Mouse (Mus musculus) G1E-ER4 (cell line): ENCODE results near the gene Btbd9. TPM values are rescaled to one million over a fixed set of nuclear protein-coding genes. Genes with fewer than 3 reads are reported as not detected.
A peak's percentile ranks its signal among the peaks of the same experiment; 100 is the strongest.
"Not testable (repeated sequence)": the region's sequence is repeated elsewhere in the genome, so short reads cannot be mapped to it uniquely, and the experiment has no call there.

Experiments
- GATA1 ChIP-seq: IDR thresholded peaks from one replicate; pipeline ENCODE4 v1.8.0; 2012; ENCODE audit warnings: low read length, inconsistent platforms
- polyA plus RNA-seq: library from polyadenylated mRNA; stranded (reverse); fragments of >175 nt; gene quantifications from 2 replicates; pipeline ENCODE4 v1.2.3, GENCODE M21; 2012

Btbd9 gene
- 60.1 and 84.3 TPM in 2 replicates for polyA plus RNA-seq

DNA sequence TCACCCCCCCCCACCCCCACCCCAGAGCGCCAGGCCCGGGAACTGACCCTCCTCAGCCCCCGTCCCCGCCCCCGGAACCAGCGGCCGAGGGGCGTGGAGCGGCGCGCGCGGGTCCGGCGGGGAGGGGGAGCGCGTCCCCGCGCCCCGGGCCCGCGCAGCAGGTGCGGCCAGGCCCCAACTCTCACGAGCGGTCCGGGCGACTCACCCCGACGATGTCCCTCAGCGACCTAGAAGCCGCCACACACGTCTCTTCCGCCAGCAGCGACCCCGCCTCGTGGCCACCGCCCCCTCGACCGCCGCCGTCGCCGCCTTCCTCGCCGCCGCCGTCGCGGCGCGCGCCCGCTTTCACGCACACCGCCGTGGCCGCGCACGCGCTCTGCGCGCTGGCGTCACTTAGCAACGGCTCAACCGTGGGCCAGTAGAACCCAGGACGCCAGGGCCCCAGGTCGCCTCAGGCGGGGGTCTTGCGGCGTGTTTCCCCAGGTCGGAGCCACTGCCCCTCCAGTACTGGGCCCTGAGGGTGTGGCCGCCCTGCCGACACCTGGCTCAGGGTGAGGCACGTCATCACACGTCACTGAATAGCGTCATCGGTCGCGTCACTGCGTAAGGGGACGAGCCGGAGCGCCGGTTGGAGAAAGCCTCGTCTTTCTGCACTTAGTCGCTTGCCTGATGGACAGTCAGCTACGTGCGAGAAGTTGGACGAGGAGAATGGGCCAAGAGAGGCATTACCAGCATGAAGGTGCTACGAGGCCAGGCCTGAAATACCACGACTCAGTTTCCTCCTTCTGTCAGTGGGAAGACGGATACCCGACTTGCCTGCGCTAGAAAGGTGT lies at the start of gene Btbd9:
TSS of gene Btbd9 (minus strand) at position 548 of the 833 bp plus-strand sequence.
- TF ChIP-seq GATA1, result no peak

GRCm38 (mm10) chr17:30624132-30624531 lies 47.8 kb upstream of the Btbd9 start, which contains the start of gene Dnah8:
Gene Dnah8 (plus strand): TSS chr17:30624354.
- TF ChIP-seq GATA1, result not testable (repeated sequence)

DNA sequence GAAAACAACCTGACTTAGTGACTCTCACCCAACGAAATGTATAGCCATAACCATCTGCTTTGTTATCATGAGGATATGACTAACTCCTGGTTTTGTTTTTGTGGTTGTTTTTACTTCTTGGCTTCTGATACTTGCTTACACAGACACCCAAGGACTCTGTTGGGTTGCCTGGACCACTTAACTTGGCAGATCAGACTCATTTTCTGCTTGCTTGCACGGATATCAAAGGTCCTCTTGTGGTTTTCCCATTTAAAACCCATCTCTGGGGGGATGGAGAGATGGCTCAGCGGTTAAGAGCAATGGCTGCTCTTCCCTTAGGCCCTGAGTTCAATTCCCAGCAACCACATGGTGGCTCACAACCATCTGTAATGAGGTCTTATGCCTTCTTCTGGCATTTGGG lies 46.9 kb upstream of the Btbd9 start:
- TF ChIP-seq GATA1, result no peak

GRCm38 (mm10) chr17:30621450-30621849 lies 45.2 kb upstream of the Btbd9 start:
- no peak for TF ChIP-seq GATA1

DNA sequence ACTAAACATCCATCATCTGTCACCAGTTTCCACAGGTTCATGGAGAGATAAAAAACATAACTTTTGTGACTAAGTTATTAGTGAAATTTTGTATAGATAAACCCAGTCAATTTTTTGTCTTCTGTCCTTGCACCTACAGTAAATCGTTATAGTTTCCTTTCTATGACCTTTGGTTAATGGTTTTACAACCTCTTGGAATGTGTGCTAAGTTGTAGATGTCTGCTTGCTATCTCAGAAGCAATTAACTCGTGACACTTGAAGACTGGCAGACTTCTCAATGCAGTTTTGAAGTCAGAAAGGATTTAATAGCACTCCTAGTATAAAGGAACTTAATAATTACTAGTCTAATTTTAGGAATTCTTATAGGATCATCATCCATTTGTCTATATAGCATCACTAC lies 44.3 kb upstream of the Btbd9 start:
- TF ChIP-seq GATA1, result no peak

GRCm38 (mm10) chr17:30619153-30619552 lies 42.9 kb upstream of the Btbd9 start:
- TF ChIP-seq GATA1, result no peak

DNA sequence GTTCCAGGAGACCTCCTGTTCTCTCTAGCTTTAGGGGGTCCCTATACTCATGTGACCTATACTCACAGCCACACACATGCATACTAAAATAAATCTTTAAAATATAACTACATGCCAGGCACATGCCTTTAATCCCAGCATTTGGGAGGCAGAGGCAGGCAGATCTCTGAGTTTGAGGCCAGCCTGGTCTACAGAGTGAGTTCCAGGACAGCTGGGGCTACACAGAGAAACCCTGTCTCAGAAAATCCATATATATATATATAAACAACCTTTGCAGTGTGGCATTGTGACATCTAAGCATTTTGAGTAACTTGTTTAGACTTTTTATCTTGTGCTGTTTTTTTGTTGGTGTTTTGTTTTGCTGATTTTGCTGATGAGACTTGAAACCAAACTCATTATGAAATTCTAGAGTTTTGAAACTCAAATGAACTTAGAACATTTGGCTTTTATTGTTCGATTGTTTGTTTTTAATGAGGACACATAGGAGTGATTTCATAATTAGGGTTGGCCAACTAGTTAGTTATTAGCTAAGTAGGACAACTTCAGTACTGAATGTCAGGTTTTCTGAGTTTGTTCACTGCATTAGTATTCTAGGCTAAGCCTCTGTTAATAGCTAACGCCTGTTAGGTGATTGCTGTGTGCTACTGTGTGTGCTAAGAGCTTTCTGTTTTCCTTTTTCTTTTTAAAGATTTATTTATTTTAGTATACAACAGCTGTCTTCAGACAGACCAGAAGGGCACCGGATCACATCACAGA lies 42.0 kb upstream of the Btbd9 start:
- TF ChIP-seq GATA1, result no peak

DNA sequence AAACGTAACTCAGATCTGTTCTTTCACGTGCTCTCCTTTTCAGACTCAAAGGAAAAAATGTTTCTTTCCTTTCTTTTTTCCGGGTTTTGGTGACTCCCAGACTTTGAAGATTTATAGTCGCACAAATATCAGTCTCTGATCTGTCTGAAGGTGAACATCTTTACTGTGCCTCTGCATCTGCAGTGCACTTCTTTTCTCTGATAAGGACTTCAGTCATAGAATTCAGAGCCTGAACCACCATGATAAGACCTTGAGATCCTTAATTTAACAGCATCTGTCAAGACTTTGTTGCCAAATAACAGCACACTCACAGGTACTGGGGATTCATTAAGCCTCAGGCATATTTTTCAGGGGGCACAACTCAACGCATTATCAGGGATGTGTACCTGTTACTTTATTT lies 39.9 kb upstream of the Btbd9 start:
- peak; percentile 63 for TF ChIP-seq GATA1

DNA sequence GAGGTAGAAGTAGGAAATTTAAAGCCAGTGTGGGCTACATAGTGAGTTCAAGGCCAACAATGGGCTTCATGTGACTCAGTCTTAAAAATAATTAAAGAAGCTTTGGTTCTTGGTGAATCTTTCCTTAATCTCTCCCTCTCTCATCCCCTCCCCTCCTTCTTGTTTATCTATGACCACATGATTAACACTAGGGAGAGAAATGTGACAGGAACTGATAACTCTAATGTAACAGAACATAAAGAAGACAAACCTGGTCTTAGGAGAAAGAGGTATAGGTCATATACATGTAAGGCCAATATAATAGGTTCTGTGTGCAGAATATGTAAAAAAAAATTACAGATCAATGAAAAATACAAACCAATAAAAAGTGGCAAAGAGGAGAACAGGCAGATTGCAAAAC lies 37.1 kb upstream of the Btbd9 start:
- peak; percentile 80 for TF ChIP-seq GATA1

- TF ChIP-seq GATA1, result no peak
Observed at GRCm38 (mm10) chr17:30612075-30612859, 36.0 kb upstream of the Btbd9 start.

- TF ChIP-seq GATA1, result no peak
Observed at GRCm38 (mm10) chr17:30611221-30612074, 35.2 kb upstream of the Btbd9 start.

DNA sequence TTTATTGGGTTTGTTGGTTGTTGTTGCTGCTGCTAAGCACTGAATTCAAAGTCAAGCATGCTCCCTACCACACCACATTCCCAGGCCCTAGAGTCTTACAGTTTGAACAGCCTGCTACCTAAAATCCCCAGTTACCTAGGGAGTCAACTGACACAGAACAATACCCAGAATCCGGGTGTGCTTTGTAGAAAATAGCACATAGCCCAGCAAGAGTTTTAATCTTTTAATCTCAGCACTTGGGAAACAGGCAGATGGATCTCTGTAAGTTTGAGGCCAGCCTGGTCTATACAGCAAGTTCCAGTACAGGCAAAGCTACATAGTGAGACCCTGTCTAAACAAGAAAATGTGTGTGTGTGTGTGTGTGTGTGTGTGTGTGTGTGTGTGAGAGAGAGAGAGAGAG lies 34.5 kb upstream of the Btbd9 start:
- no peak for TF ChIP-seq GATA1

DNA sequence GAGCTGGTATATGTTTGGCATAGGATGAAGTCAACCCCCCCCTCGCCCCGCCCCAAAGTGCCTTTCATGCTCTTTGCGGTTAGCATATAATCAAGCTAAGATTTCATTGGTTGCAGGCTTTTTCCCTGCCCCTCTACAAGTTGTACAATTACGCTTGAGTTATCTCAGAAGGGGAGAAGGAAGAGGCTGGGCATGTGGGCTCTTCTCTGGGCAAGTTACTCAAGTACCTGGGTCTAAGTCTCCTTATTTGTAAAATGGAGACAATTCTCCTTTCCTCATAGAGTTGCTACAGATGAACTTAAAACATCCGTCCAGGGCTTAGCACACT lies 33.7 kb upstream of the Btbd9 start:
- no peak for TF ChIP-seq GATA1

DNA sequence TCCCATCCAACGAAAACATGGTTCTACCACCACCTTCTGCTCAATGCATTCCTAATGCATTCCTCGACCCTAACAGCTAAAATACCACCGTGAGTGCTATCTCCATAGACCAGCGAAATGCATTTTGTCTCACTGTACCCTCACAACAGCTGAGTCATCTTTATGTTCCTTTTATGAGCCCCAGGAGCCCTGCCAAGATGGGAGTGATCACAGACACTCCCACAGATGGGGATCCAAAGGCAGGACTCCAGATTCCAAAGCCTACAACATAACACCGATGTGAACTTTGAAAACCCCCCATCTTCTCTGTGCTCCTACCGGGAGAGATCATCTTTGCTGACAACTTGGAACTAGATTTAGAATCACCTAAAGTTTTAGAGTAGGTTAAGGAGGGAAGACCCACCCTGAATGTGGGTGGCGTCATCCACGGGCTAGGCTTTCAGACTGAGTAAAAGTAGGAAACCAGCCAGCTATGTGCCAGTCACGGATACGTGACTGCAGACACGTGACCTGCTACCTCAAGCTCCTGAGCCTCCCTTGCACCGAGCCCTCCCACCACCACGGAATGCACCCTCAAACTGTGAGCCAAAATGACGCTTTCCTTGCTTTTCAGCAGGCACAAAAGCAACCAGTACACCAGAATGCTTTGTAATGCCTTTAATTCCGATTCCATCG lies 33.2 kb upstream of the Btbd9 start:
- no peak for TF ChIP-seq GATA1
